Mouse (Mus musculus) adrenal gland, postnatal 10 days (tissue): ENCODE measurements around the gene Gid4. TPM values are rescaled to one million over a fixed set of nuclear protein-coding genes. Genes with fewer than 3 reads are reported as not detected.

ENCODE experiments used
- DNase-seq: peaks from one replicate; pipeline ENCODE4 v3.0.0; 2021; ENCODE audit warnings: mixed read lengths
- long read RNA-seq, 2 experiments: library from polyadenylated mRNA; stranded (forward); transcript quantifications; one replicate each; pipeline ENCODE4 v2.0.0; 2021
- total RNA-seq, 2 experiments: library from RNA; stranded (reverse); gene quantifications; 2 replicates each; pipeline ENCODE4 v1.2.3; 2021

Gene Gid4
- 10 to 100 TPM; 48.8 TPM for total RNA-seq
- long read RNA-seq, experiment 1, full-length matches to known transcripts: 21 of 38 reads
- long read RNA-seq, experiment 1, partial matches to known transcripts: 0 of 38 reads
- long read RNA-seq, experiment 1, other reads (novel, unspliced or antisense): 17 of 38 reads
- long read RNA-seq, experiment 2, full-length matches to known transcripts: 53 of 62 reads
- long read RNA-seq, experiment 2, partial matches to known transcripts: 1 of 62 reads
- long read RNA-seq, experiment 2, other reads (novel, unspliced or antisense): 8 of 62 reads

DNA sequence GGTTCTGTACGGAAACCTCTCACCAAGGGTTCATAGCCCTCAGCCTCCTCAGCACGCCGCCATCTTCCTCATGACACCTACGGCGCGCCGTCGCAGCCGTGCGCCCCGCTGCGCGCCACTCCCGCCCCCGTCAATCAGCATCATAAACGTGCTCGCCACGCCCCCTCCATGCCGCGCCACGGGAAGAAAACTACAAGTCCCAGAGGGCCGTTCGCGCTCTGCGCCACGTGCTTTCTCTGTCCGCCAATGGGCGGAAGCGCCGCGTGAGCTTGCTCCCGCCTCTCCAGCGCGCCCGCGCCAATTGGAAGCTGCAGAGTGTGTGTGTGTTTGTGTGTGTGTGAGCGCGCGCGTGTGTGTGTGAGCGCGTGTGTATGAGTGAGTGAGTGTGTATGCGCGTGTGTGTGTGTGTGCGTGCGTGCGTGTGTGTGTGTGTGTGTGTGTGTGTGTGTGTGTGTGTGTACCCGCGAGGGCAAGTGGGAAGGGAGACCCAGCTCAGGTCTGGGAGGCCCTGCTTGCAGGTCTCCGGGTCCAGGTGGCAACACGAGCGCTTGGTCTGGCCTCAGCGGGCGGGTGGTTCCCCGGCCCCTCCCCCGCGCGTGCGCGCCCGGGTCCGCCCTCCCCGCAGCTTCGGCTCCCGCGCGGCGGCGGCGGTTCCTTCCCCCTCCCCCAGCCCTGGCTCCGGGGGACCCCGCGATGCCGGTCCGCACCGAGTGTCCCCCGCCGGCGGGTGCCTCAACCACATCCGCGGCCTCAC is at the start of gene Gid4:
Gene Gid4 (plus strand): TSS at position 183 of the 754 bp plus-strand sequence.
- peak; percentile 99 for DNase-seq

DNA sequence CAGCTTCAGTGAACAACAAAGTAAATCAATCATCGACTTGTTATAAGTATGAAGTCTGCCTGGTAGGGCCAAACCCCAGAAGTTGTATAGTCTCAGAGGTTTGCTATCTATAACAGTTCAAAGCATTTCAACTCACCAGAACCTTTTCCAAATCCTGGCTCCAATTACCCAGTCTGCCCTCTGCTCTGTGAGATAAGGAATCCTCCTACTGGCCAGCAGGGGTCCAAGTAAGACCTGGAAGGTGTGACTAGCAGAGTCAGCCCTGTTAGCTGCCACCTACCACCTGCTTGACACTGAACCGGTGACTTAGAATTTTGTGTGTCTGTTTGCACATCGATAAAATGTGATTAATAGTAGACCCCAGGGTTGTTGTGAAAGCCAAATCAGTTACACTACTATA is 49.7 kb upstream of the Gid4 start:
- no peak for DNase-seq

DNA sequence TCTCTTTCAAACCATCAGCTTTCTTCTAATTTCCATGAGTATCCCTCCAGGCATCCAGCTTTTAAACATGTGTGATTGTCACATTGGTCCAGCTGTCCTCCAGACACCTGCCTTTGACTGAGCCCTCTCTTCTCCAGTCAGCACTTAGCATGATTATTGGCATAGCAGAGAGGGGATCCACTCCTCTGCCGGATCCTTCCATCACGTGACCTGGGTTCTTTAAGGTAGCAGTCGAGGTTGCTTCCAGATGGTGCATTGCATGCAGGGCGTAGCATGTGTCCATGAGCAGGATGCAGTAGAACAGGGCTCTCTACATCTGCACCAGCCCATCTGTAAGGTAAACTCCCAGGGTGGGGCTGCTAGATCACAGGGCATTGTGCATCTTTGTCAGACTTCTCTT is 48.0 kb upstream of the Gid4 start:
- no peak for DNase-seq

DNA sequence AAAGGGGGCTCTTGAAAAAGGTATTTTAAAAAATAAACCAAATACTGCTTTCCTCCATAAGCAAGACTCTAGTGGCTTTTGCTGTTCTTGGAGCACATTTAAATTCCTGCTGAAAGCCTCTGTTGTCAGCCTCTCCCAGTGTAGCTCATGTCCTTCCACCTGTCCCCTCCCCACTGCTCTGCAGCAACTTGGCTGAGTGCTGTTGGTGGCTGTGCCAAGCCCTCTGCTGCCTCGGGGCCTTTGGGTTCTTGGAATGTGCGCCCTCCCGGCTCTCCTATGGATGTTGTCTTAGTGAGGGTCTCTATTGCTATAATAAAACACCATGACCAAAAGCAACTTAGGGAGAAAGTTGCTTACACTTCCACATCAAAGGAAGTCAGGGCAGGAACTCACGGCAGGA is 47.5 kb upstream of the Gid4 start:
- DNase-seq: no peak

DNA sequence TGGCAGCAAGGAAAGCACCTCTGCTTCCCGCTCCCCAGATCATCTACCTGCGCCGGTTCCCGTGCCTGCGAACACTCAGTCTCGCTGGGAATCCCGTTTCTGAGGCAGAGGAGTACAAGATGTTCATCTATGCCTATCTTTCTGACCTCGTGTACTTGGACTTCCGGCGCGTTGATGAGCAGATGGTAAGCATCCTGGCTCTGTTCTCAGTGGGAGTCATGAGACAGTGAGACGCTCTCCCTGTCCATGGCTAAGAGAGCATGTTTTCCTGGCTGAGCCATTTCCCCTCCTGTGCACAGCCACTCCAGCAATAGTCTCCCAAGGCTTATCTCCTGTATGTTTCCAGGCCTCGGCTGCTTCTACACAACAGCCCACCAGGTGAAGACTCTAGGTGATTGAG is 46.5 kb upstream of the Gid4 start:
- no peak for DNase-seq

DNA sequence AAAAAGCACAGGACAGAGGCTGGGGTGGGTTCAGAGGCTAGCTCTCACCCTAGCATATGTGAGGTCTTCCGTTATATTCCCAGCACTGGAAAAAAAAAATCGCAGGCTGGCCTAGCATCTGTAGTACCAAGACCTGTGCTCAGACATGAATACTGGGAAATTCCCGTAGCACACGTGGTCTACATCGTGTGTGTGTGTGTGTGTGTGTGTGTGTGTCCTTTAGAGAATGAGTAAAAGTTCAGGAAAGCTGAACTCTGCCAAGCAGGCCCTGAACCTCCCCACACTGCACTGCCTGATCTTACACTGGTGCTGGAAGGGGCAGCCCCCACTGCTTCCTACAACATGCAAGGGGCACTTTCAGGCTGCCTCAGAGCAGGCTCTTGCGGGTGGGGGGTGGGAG is 42.5 kb upstream of the Gid4 start:
- DNase-seq: no peak

DNA sequence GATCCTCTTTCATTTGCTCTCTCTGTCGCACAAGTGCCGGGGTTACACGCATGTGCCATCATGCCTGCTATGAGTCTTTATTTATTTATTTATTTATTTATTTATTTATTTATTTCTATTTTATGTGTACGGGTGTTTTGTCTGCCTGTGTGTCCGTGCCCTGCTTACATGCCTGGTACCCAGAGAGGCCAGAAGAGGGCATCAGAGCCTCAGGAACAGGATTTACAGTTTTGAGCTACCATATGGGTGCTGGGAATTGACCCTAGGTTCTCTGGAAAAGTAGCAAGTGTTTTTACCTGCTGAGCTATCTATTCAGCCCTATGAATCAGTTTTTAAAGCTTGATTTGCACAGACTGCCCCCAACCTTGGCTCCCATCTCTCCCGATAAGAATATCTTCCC is 33.4 kb upstream of the Gid4 start:
- no peak for DNase-seq

DNA sequence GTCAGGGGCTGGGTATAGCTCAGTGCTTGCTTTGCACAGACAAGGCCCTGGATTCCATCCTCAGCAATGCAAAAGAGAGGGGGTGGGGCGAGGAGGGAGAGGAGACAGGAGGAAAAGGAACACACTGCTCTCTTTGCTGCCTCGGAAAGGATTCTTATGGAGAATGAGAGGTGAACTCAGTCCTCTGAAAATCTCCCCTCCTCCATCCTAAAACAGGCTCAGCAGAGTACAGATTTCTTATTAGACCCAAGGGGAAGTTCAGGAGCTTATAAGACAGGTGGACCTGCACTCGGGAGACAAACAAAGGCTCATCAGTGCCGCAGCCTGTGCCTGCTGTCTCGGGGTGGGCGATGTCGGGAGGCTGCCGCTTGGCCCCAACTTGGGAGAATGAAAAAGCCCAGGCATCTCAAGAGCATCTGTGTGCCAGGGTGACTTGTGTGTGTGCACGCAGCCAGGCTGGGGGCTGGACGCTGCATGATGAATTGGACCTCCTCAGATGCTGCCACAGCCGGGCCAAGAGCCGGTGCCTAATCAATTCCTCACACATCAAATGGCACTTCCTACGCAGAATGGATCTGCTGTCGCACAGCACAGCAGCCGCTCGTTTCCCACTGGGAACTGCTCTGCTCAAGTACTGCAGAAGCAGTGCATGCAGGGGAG is 32.1 kb upstream of the Gid4 start:
- DNase-seq: no peak

DNA sequence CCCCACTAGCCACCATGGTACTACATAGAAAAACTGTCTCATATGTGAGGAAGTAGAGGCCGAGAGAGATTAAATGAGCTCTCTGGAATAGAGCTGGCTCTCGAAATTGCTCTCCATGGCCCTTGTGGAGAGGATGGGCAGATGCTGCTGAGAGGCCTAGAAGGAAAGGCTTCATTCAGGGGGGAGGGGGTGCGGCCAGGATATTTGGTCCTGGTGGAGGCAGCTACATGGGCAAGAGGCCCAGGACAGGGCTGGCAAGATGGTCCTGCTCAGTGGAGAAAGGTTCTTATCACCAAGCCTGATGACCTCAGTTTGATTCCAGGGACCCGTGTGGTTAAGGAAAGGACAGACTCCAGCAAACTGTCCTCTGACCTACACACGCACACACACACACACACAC is 31.0 kb upstream of the Gid4 start:
- DNase-seq: no peak

DNA sequence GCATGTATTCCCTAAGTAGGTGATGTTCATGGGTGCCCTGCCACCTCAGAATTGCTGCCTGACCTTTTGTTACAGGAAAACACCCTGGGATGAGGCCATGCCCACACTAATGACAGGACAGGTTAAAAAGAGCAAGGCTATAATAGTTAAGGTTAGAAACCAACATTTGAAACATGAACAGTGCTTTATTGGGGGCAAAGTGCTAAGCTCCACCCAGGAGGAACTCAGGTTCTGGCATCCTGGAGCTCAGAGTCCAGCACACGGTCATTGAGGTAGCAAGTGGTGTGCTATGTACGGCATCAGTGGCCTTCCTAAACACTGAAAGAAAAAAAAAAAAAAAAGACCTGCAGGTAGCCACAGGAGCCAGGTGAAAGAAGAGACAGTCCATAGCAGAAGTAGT is 29.0 kb upstream of the Gid4 start:
- no peak for DNase-seq

DNA sequence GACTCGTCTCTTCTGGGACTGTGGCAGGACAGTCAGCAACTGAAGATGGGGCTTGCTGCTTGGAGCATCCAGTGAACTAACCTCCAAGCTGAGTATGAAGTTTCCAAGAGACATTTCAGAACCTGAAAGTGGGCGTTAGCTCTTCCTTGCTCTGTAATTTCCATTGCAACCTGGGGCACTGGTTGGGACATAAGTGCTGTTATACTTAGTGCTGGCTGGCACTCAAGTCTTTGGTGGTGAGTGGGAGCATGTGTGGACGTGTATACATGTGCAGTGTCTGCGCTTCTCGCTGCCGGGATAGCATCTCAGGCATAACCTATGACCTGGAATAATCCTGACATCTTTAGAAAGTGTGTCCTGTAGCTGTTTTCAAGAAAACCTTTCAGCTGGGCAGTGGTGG is 25.6 kb upstream of the Gid4 start:
- no peak for DNase-seq

DNA sequence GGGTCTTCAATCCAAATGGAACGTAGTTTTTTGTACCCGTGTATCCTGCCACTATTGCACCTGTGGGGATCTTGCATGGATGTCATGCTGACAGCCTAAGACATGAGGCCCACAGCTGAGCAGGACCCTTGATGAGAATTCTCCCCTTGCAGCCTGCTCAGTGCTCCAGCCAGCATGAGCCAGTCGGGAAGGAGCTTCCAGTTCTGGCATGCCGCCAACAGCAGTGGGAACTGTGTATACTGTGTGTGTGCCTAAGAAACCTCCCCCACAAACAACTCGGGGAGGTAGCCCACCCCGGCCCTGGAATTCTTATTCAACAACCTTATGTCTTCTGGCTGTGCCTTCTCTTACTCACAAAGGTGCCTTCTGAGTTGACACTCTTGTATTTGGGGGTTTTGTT is 20.4 kb upstream of the Gid4 start:
- DNase-seq: peak; percentile 42

DNA sequence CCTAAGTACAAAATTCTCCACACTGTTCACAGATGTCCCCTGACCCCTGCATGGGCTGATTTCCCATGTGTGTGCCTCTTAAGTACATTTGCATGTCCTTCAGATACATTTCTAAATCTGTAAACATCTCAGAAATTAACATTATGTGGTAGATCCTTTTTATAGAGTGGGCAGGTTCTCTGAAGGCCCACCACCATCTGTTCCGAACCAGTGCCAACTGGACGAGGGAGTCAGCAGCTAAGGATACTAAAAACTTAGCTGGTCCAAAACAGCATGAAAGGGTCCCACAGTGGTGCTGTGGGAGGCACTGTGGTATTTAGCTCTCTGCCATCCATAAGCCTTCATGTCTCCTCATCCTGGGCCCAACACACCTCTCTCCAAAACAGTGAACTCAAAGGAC is 19.8 kb upstream of the Gid4 start:
- no peak for DNase-seq

DNA sequence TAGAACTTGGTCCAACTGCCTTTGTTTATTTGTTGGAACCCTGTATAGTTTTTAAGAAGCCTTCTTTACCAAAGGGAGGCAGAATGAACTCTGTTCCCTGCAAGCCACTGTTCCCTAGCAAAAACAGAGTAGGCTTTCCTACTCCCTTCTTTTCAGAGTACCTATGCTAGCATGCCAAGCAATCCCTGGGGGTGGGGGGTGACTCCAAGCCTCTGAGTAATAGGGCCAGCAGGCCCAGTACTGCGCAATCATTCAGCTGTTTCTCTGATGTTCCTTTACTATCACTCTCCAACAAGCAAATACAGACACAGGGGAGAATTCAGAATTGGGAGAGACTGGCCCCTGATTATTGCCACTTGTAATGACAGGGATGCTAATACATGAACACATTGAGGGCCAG is 10.3 kb upstream of the Gid4 start:
- peak; percentile 62 for DNase-seq

DNA sequence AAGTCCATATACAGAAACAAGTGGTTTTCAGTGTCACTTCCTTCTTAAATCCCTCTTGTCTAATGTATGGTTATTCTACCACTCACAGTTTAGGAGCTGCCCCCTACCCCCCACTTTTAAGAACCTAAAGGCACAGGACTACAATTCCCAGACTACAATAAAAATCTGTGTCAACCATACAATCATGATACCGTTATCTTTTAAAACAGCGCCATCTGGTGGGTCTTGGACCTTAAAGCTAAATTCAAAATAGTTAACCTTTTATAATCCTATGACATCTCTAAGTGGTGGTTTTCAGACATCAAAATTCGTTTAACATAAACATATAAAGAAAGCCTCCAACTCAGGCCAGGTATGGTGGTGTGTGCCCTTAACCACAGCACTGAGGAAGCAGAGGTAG is 4.8 kb upstream of the Gid4 start:
- peak; percentile 82 for DNase-seq

DNA sequence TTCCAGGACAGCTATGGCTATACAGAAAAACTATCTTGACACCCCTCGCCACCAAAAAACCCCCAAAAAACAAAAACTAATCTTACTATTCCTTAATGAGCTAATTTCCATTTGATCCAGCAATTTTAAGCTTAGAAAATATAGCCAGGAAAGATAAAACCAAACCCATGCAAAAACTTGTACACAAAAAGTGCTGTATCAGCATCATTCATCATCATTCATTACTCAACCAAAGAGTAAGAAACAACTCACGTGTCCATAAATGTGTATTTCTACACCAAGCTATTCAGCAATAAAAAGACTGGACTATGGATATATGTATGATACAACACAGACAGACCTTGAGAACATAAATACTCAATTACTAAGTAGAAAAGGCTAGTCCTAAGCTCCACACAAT is 4.0 kb upstream of the Gid4 start:
- DNase-seq: no peak

DNA sequence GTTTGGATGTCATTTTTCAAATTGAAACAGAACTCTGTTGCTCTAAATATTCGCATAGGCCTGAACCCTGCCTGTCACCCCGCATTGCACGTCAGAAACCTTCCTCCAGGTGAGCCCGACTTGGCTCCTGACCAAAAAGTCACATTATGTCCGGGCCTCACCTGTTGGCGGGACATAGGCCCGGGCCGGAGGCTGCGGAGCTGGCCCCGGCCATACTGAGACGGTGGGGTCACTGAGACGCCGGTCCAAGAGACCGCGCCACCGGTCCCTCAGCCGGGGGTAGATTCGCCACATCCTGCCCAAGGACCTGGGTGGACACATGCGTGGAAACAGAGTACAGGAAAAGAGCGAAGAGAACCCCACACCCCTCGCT is 369 bp upstream of the Gid4 start:
- DNase-seq: no peak

DNA sequence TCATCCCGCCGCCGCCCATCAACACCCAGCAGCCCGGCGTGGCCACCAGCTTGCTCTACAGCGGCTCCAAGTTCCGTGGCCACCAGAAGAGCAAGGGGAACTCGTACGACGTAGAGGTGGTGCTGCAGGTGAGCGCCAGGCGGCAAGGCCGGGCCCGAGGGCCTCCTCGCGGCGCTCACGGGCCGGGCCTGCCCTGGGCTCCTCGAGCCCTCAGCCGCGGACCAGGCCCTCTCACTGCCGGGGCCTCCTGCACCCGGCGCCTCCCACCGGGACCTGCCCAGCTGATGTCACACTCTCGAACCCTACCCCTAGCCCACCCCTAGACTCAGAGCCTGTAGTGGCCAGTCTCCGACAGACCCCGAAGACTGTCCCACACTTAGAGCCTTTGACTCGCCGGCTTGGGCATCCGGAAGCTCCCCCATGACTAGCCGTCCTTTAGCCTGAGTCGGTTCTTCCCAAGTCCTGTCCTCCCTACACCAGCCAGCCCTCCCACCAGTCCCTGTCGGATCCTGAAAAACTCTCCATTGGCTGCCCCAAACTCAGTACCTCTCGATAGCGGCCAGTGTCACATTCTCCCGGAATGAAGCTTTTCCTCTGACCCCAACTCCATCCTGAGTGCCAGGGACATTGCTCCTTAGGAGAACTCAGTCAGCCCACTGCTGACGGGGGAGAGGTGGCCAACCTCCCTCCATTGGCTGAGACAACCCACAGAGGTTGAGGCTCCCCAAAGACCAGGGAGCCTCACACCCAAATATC is 950 bp downstream of the Gid4 start, which contains the start of gene Atpaf2:
Gene Atpaf2 (minus strand): TSS at position 741 of the 756 bp plus-strand sequence.
- peak; percentile 54 for DNase-seq

DNA sequence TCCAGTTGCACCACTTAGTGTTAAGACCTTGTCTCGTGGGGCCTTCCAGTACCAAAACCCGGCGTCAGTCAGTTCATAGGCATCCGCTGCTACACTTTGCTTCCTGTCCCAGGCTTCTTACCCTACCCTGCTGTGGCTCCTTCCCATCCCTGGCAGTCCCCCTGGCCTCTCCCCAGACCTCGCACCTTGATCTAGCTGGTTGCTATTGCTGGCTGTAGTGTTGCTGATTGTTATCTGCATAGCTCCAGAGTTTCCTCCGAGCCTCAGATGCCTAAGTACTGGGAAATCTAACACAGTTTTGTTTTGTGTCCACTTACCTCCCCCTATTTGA is 1.5 kb downstream of the Gid4 start:
- DNase-seq: peak; percentile 25

DNA sequence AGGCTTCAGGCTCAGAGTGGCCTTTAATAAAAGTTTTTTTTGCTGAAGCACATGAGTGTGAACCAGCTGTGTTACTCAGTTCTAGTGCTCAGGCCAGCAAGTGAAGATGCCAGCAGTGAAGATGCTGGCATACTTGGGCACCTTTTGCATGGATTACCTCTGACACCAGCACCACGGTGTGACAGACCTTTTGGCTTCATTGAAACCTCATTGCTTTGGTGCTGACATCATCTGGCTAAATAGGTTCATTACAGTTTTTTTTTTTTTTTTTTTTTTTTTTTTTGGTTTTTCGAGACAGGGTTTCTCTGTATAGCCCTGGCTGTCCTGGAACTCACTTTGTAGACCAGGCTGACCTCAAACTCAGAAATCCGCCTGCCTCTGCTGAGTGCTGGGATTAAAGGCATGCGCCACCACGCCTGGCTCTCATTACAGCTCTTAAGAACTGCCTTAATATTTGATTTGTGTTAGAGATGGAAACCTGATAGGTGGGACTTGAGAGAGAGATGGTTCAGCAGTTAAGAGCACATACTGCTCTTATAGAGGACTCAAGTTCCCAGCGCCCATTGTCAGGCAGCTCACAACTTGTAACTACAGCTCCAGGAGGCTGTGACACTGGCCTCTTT is 5.2 kb downstream of the Gid4 start:
- no peak for DNase-seq

DNA sequence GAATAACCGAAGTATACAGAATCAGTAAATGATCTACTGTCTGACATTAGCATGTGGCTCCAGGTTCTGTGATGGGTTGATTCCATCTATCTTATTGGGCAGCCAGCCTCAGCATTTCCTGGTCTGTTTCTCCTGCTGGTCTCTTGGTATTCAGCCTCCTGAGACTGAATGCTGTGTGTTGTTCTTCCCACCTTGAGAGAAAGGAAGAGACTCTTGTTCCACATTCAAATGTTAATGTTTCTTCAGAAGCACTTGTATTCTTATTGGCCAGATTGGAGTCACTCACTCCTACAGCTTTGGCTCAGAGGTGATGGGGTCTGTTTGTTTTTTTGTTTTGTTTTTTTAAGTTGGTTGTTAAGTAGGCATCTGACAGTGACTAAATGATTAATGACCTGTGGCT is 6.1 kb downstream of the Gid4 start:
- DNase-seq: no peak

DNA sequence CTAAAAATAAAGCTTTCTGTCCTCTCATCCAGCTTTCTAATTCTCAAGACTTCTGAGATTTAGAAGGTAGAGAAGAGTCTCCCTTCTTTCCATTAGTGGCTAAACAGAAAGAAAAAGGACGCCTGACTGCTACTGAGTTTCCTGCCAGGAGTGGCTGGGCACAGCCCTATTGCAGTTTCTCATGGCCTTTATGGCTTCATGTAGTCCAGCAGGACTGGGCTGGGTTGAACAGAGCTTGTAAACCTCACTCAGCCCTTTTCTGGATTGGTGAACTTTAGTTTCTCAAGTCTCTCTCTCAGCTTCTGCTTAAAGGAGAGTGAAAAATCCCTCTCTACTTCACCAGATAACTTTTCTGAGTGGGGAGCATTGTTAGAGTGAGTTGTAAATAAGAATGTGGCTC is 9.5 kb downstream of the Gid4 start:
- no peak for DNase-seq

DNA sequence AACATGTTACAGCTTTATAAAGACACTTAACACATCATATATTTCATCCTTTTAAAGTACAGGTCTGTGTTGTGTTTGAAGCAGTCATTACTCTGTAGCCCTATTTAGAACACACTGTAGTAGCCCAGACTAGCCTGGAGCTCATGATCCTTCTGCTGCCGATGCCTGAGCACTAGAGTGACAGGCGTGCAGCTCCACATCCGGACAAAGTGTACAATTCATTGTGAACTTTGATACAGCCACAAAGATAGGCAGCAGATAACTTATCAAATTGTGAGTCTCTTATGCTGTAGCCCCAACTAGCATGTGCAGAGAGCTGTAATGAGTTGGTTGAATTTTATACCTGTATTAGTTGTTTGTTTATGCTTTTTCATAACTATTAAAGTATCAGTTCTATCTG is 10.7 kb downstream of the Gid4 start:
- DNase-seq: no peak
